Mouse (Mus musculus) limb, embryonic 13.5 days (tissue): Measurements from ENCODE around the gene Itga1. TPM values are rescaled to one million over a fixed set of nuclear protein-coding genes. Genes with fewer than 3 reads are reported as not detected.

Experiments
- ATAC-seq: fragments of 200-750 bp; cut with Nextera tagmentation; 2 replicates; pipeline ENCODE4 v1.8.0; 2017; ENCODE audit warnings: low read depth, moderate number of reproducible peaks, moderate TSS enrichment; ENCODE audit not compliant: low FRiP score
- H3K27ac ChIP-seq: fragments of 300-500 bp; sonication (generic); 2 replicates; pipeline ENCODE4 v1.5.1; 2015; ENCODE audit warnings: inconsistent platforms, mild to moderate bottlenecking, moderate library complexity
- H3K27me3 ChIP-seq: fragments of 300-500 bp; sonication (generic); 2 replicates; pipeline ENCODE4 v1.6.1; 2015; ENCODE audit warnings: mild to moderate bottlenecking, inconsistent platforms
- H3K36me3 ChIP-seq: fragments of 300-500 bp; sonication (generic); 2 replicates; pipeline ENCODE4 v1.6.1; 2015; ENCODE audit warnings: inconsistent platforms, mild to moderate bottlenecking, moderate library complexity
- H3K4me1 ChIP-seq: fragments of 300-500 bp; sonication (generic); 2 replicates; pipeline ENCODE4 v1.6.1; 2015; ENCODE audit warnings: inconsistent platforms
- H3K4me2 ChIP-seq: fragments of 300-500 bp; sonication (generic); replicated peaks from 2 replicates; pipeline ENCODE4 v1.6.1; 2015; ENCODE audit warnings: inconsistent platforms, mild to moderate bottlenecking, moderate library complexity
- H3K4me3 ChIP-seq: fragments of 300-500 bp; sonication (generic); 2 replicates; pipeline ENCODE4 v1.5.1; 2015; ENCODE audit warnings: moderate library complexity, mild to moderate bottlenecking, inconsistent platforms
- H3K9ac ChIP-seq: fragments of 300-500 bp; sonication (generic); 2 replicates; pipeline ENCODE4 v1.6.1; 2015; ENCODE audit warnings: mild to moderate bottlenecking, inconsistent platforms
- H3K9me3 ChIP-seq: fragments of 300-500 bp; sonication (generic); 2 replicates; pipeline ENCODE4 v1.6.1; 2016; ENCODE audit warnings: inconsistent platforms
- WGBS: fragments of 180-500 bp; shearing (Covaris S2); methylation state at CpG from one replicate; pipeline ENCODE4 v1.1.7; 2015; 5-methylcytosine and 5-hydroxymethylcytosine counted together
- polyA plus RNA-seq: library from polyadenylated mRNA; unstranded; fragments of >200 nt; fragmentation: Nextera tagmentation; extraction: Ambion mirVana; gene quantifications from 2 replicates; pipeline ENCODE4 v1.2.1, GENCODE M21; 2015

Gene Itga1
- polyA plus RNA-seq, 1 experiment from 2014 or later: 6.7 TPM

GRCm38 (mm10) chr13:115125130-115125529 lies 23.4 kb upstream of the Itga1 start:
- H3K4me2 ChIP-seq: no peak overlapping the region
- H3K27me3 ChIP-seq: no peaks in the 10 kb centered on the region
- no peak for ATAC-seq
- no peaks in the 10 kb centered on the region for H3K36me3 ChIP-seq
- H3K9ac ChIP-seq: no peak overlapping the region
- no peaks in the 10 kb centered on the region for H3K4me1 ChIP-seq
- H3K4me3 ChIP-seq: no peak overlapping the region
- 91% methylated on average over 4 of the region's 4 CpGs for WGBS
- H3K9me3 ChIP-seq: no peaks in the 10 kb centered on the region
- H3K27ac ChIP-seq: no peak overlapping the region

- H3K9me3 ChIP-seq: no peaks in the 10 kb centered on the region
- H3K36me3 ChIP-seq: no peaks in the 10 kb centered on the region
- no peak overlapping the region for H3K9ac ChIP-seq
- no peak overlapping the region for H3K27ac ChIP-seq
- ATAC-seq: no peak
- H3K4me2 ChIP-seq: no peak overlapping the region
- no peaks in the 10 kb centered on the region for H3K27me3 ChIP-seq
- no peaks in the 10 kb centered on the region for H3K4me1 ChIP-seq
- 80% methylated on average over 1 of the region's 1 CpGs for WGBS
- no peak overlapping the region for H3K4me3 ChIP-seq
These were observed 22.8 kb upstream of the Itga1 start for GRCm38 (mm10) chr13:115124521-115124920.

- no peak for ATAC-seq
- Histone ChIP-seq H3K4me1 (no peaks in the 10 kb centered on the region), H3K27me3 (no peaks in the 10 kb centered on the region), H3K4me3 (no peak overlapping the region), H3K36me3 (no peaks in the 10 kb centered on the region), H3K9me3 (no peaks in the 10 kb centered on the region), H3K27ac (no peak overlapping the region), H3K9ac (no peak overlapping the region), H3K4me2 (no peak overlapping the region)
- WGBS: 65% methylated on average over 5 of the region's 5 CpGs
These were observed 17.0 kb upstream of the Itga1 start for GRCm38 (mm10) chr13:115118756-115119155.

GRCm38 (mm10) chr13:115118195-115118594 lies 16.4 kb upstream of the Itga1 start:
- no peak overlapping the region for H3K4me3 ChIP-seq
- no peak for ATAC-seq
- H3K36me3 ChIP-seq: no peaks in the 10 kb centered on the region
- H3K4me2 ChIP-seq: no peak overlapping the region
- no peak overlapping the region for H3K9ac ChIP-seq
- no peaks in the 10 kb centered on the region for H3K27me3 ChIP-seq
- no peaks in the 10 kb centered on the region for H3K4me1 ChIP-seq
- no peak overlapping the region for H3K27ac ChIP-seq
- 81% methylated on average over 3 of the region's 3 CpGs for WGBS
- no peaks in the 10 kb centered on the region for H3K9me3 ChIP-seq

GRCm38 (mm10) chr13:115116930-115117621 lies 15.3 kb upstream of the Itga1 start:
- Histone ChIP-seq H3K9ac (no peak overlapping the region), H3K9me3 (no peaks in the 10 kb centered on the region), H3K27me3 (no peaks in the 10 kb centered on the region), H3K36me3 (no peaks in the 10 kb centered on the region), H3K4me2 (no peak overlapping the region), H3K4me1 (no peaks in the 10 kb centered on the region), H3K4me3 (no peak overlapping the region), H3K27ac (no peak overlapping the region)
- 81% methylated on average over 3 of the region's 3 CpGs for WGBS
- no peak for ATAC-seq

GRCm38 (mm10) chr13:115109628-115110027 lies 7.9 kb upstream of the Itga1 start:
- no peak for ATAC-seq
- H3K9ac ChIP-seq: no peak overlapping the region
- H3K27ac ChIP-seq: no peak overlapping the region
- H3K4me3 ChIP-seq: no peak overlapping the region
- H3K4me2 ChIP-seq: no peak overlapping the region
- H3K36me3 ChIP-seq: no peaks in the 10 kb centered on the region
- H3K9me3 ChIP-seq: no peaks in the 10 kb centered on the region
- WGBS: 85% methylated on average over 4 of the region's 4 CpGs
- no peaks in the 10 kb centered on the region for H3K4me1 ChIP-seq
- no peaks in the 10 kb centered on the region for H3K27me3 ChIP-seq

GRCm38 (mm10) chr13:115107436-115107835 lies 5.7 kb upstream of the Itga1 start:
- H3K4me2 ChIP-seq: no peak overlapping the region
- ATAC-seq: no peak
- H3K36me3 ChIP-seq: no peaks in the 10 kb centered on the region
- no peaks in the 10 kb centered on the region for H3K9me3 ChIP-seq
- no peak overlapping the region for H3K4me3 ChIP-seq
- no peaks in the 10 kb centered on the region for H3K27me3 ChIP-seq
- H3K27ac ChIP-seq: no peak overlapping the region
- 89% methylated on average over 8 of the region's 8 CpGs for WGBS
- H3K4me1 ChIP-seq: no peaks in the 10 kb centered on the region
- H3K9ac ChIP-seq: no peak overlapping the region

GRCm38 (mm10) chr13:115106183-115106582 lies 4.4 kb upstream of the Itga1 start:
- Histone ChIP-seq H3K27ac (no peak overlapping the region), H3K9me3 (no peaks in the 10 kb centered on the region), H3K4me2 (no peak overlapping the region), H3K36me3 (no peaks in the 10 kb centered on the region), H3K4me1 (0 out of 2 replicates have a peak, but pooled peaks cover 3% of the 10 kb centered on the region), H3K4me3 (no peak overlapping the region), H3K27me3 (no peaks in the 10 kb centered on the region), H3K9ac (no peak overlapping the region)
- 71% methylated on average over 10 of the region's 10 CpGs for WGBS
- no peak for ATAC-seq

- Histone ChIP-seq H3K27ac (no peak overlapping the region), H3K27me3 (no peaks in the 10 kb centered on the region), H3K4me3 (no peak overlapping the region), H3K4me2 (no peak overlapping the region), H3K36me3 (no peaks in the 10 kb centered on the region), H3K4me1 (0 out of 2 replicates have a peak, but pooled peaks cover 4% of the 10 kb centered on the region), H3K9me3 (no peaks in the 10 kb centered on the region), H3K9ac (no peak overlapping the region)
- 98% methylated on average over 2 of the region's 2 CpGs for WGBS
- ATAC-seq: no peak
These were observed 990 bp upstream of the Itga1 start for GRCm38 (mm10) chr13:115102754-115103153.

- Histone ChIP-seq H3K27me3 (no peaks in the 10 kb centered on the region), H3K9me3 (no peaks in the 10 kb centered on the region), H3K9ac (peak overlapping the region; percentile 65; the same call in 1 of the 2 replicates), H3K4me2 (peak overlapping the region; percentile 81), H3K36me3 (no peaks in the 10 kb centered on the region), H3K4me3 (peak overlapping the region; percentile 50), H3K27ac (no peak overlapping the region), H3K4me1 (0 out of 2 replicates have a peak, but pooled peaks cover 4% of the 10 kb centered on the region)
- 28% methylated on average over 11 of the region's 11 CpGs for WGBS
- ATAC-seq: no peak
These were observed 1.2 kb downstream of the Itga1 start for GRCm38 (mm10) chr13:115100381-115101177.

GRCm38 (mm10) chr13:115099381-115099780 lies 2.4 kb downstream of the Itga1 start:
- no peaks in the 10 kb centered on the region for H3K9me3 ChIP-seq
- H3K4me2 ChIP-seq: no peak overlapping the region
- ATAC-seq: no peak
- H3K27ac ChIP-seq: no peak overlapping the region
- H3K9ac ChIP-seq: no peak overlapping the region
- no peaks in the 10 kb centered on the region for H3K36me3 ChIP-seq
- 0 out of 2 replicates have a peak, but pooled peaks cover 4% of the 10 kb centered on the region for H3K4me1 ChIP-seq
- 86% methylated on average over 9 of the region's 9 CpGs for WGBS
- H3K4me3 ChIP-seq: no peak overlapping the region
- no peaks in the 10 kb centered on the region for H3K27me3 ChIP-seq

- 51% methylated on average over 3 of the region's 3 CpGs for WGBS
These were observed 3.5 kb downstream of the Itga1 start for GRCm38 (mm10) chr13:115098227-115098626.

More at GRCm38 (mm10) chr13:115098227-115098626, 3.5 kb downstream of the Itga1 start:
- no peak for ATAC-seq
- Histone ChIP-seq H3K4me3 (no peak overlapping the region), H3K9ac (no peak overlapping the region), H3K4me1 (0 out of 2 replicates have a peak, but pooled peaks cover 4% of the 10 kb centered on the region), H3K9me3 (no peaks in the 10 kb centered on the region), H3K4me2 (no peak overlapping the region), H3K27ac (no peak overlapping the region), H3K27me3 (no peaks in the 10 kb centered on the region), H3K36me3 (no peaks in the 10 kb centered on the region)
